Mouse (Mus musculus) neural tube, embryonic 13.5 days (tissue): ENCODE results near the gene Med8. TPM values are rescaled to one million over a fixed set of nuclear protein-coding genes. Genes with fewer than 3 reads are reported as not detected.
A peak's percentile ranks its signal among the peaks of the same experiment; 100 is the strongest.

Experiments
- ATAC-seq: fragments of 200-750 bp; cut with Nextera tagmentation; 2 replicates; pipeline ENCODE4 v1.8.0; 2017; ENCODE audit warnings: low read depth, mild to moderate bottlenecking, moderate TSS enrichment, moderate library complexity
- H3K27ac ChIP-seq: fragments of 300-500 bp; sonication (generic); replicated peaks from 2 replicates; pipeline ENCODE4 v1.5.1; 2015; ENCODE audit warnings: moderate library complexity, mild to moderate bottlenecking, inconsistent platforms
- H3K27me3 ChIP-seq: fragments of 300-500 bp; sonication (generic); 2 replicates; pipeline ENCODE4 v1.6.1; 2015; ENCODE audit warnings: mild to moderate bottlenecking, inconsistent platforms
- H3K36me3 ChIP-seq: fragments of 300-500 bp; sonication (generic); 2 replicates; pipeline ENCODE4 v1.6.1; 2015; ENCODE audit warnings: mild to moderate bottlenecking, inconsistent platforms
- H3K4me1 ChIP-seq: fragments of 300-500 bp; sonication (generic); replicated peaks from 2 replicates; pipeline ENCODE4 v1.6.1; 2015; ENCODE audit warnings: inconsistent platforms
- H3K4me2 ChIP-seq: fragments of 300-500 bp; sonication (generic); 2 replicates; pipeline ENCODE4 v1.6.1; 2015; ENCODE audit warnings: inconsistent platforms, mild to moderate bottlenecking, moderate library complexity
- H3K4me3 ChIP-seq: fragments of 300-500 bp; sonication (generic); 2 replicates; pipeline ENCODE4 v1.5.1; 2015; ENCODE audit warnings: mild to moderate bottlenecking, inconsistent platforms
- H3K9ac ChIP-seq: fragments of 300-500 bp; sonication (generic); 2 replicates; pipeline ENCODE4 v1.6.1; 2015; ENCODE audit warnings: moderate library complexity, mild to moderate bottlenecking, inconsistent platforms
- H3K9me3 ChIP-seq: fragments of 300-500 bp; sonication (generic); 2 replicates; pipeline ENCODE4 v1.6.1; 2016; ENCODE audit warnings: inconsistent platforms
- WGBS: fragments of 180-500 bp; shearing (Covaris S2); methylation state at CpG from one replicate; pipeline ENCODE4 v1.1.7; 2015; 5-methylcytosine and 5-hydroxymethylcytosine counted together
- polyA plus RNA-seq: library from polyadenylated mRNA; unstranded; fragments of >200 nt; fragmentation: Nextera tagmentation; extraction: Ambion mirVana; gene quantifications from 2 replicates; pipeline ENCODE4 v1.2.1, GENCODE M21; 2015

Gene Med8
- polyA plus RNA-seq, 1 experiment from 2014 or later = 107 TPM

- H3K4me3 ChIP-seq = no peak overlapping the region
- H3K36me3 ChIP-seq = peaks cover 100% of the 10 kb centered on the region
- ATAC-seq = no peak
- H3K27ac ChIP-seq = no peak overlapping the region
- no peaks in the 10 kb centered on the region for H3K27me3 ChIP-seq
- H3K4me2 ChIP-seq = no peak overlapping the region
- no peaks in the 10 kb centered on the region for H3K9me3 ChIP-seq
- 96% methylated on average over 8 of the region's 8 CpGs for WGBS
- no peak overlapping the region for H3K9ac ChIP-seq
- H3K4me1 ChIP-seq = no peaks in the 10 kb centered on the region
These were observed 21.8 kb upstream of the Med8 start for GRCm38 (mm10) chr4:118387316-118387715.

DNA sequence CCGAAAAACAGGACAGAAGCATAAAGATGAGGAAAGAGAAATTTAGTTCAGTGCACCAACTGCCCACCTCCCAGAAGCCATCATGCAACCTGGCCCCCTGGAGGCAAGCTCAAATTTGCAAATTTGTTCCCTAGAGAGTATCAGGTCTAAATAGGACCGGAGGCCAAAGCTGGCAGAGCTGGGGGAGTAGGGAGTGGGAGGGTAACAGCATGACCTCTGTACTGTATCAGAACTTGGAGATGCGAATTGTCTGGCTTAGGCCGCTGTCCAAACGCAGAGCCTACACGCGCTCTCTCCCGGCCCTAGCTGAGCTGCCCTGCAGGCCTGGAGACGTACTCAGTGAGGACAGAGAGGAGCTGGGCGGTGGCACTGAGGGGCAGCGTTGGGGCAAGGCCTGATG lies 19.0 kb upstream of the Med8 start:
- Histone ChIP-seq H3K4me1 (no peaks in the 10 kb centered on the region), H3K4me3 (no peak overlapping the region), H3K36me3 (peaks cover 100% of the 10 kb centered on the region), H3K9me3 (no peaks in the 10 kb centered on the region), H3K9ac (no peak overlapping the region), H3K4me2 (no peak overlapping the region), H3K27me3 (no peaks in the 10 kb centered on the region), H3K27ac (no peak overlapping the region)
- ATAC-seq = no peak
- 94% methylated on average over 11 of the region's 11 CpGs for WGBS

DNA sequence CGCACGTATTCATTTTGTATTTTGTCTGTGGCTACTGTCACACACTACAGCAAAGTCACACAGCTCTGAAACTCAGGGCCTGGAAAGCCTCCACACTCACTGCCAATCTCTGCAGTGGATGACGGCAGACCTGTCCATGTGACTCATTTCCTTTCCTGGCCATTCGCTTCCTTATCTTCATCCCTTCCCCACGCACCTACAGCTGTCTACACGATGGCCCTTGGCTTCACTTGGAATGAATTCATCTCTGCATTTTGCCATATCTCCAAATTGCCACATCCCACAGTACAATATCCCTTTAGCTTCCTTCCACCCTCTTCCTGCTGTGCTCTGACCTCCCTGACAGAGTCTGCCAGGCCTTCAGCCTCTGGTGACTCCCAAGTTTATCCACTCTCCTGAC lies 14.6 kb upstream of the Med8 start:
- Histone ChIP-seq H3K4me2 (no peak overlapping the region), H3K36me3 (peaks cover 99% of the 10 kb centered on the region), H3K9me3 (no peaks in the 10 kb centered on the region), H3K27ac (no peak overlapping the region), H3K4me3 (no peak overlapping the region), H3K27me3 (no peaks in the 10 kb centered on the region), H3K9ac (no peak overlapping the region), H3K4me1 (no peaks in the 10 kb centered on the region)
- WGBS = 94% methylated on average over 6 of the region's 6 CpGs
- no peak for ATAC-seq

DNA sequence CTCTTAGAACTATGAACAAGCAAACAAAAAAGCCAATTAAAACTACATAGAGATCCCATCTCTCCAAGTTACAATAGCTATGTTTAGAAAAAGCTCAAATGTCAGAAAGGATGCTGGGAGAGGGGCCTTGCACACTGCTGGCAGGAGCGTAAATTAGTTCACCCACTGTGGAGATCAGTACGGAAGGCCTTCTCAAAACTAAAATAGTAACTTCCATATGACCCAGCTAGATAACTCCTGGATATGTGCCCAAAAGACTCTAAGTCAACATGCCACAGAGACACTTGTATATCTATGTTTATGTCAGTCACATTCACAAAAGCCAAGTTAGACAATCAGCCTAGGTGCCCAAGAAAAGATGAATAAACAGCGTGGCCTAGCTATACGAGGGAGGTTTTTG lies 13.8 kb upstream of the Med8 start:
- no peaks in the 10 kb centered on the region for H3K27me3 ChIP-seq
- no peak overlapping the region for H3K9ac ChIP-seq
- H3K27ac ChIP-seq = no peak overlapping the region
- H3K9me3 ChIP-seq = no peaks in the 10 kb centered on the region
- H3K4me2 ChIP-seq = no peak overlapping the region
- peaks cover 99% of the 10 kb centered on the region for H3K36me3 ChIP-seq
- no peak for ATAC-seq
- WGBS = 91% methylated on average over 4 of the region's 4 CpGs
- no peak overlapping the region for H3K4me3 ChIP-seq
- no peaks in the 10 kb centered on the region for H3K4me1 ChIP-seq

DNA sequence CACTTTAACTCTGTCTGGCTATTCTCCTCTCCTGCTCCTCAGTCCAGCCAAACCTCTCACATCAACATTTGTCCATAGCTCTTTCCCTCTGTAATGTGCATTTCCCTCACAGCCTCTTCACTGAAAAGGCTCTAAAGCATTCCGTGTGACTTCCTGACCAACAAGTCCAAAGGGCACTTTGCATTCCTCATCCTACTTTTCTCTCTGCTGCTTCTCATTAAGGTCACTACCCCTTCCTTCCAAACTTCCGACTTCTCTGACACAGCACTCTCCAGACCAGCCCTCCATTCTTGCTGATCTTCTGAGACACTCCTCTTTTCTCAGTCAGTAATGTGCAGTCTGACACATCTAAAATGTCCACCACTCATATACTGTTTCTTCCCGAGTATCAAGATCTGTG lies 12.7 kb upstream of the Med8 start:
- Histone ChIP-seq H3K4me1 (no peaks in the 10 kb centered on the region), H3K9me3 (no peaks in the 10 kb centered on the region), H3K4me2 (no peak overlapping the region), H3K36me3 (peaks cover 98% of the 10 kb centered on the region), H3K9ac (no peak overlapping the region), H3K27me3 (no peaks in the 10 kb centered on the region), H3K27ac (no peak overlapping the region), H3K4me3 (no peak overlapping the region)
- no peak for ATAC-seq
- 73% methylated on average over 3 of the region's 3 CpGs for WGBS

DNA sequence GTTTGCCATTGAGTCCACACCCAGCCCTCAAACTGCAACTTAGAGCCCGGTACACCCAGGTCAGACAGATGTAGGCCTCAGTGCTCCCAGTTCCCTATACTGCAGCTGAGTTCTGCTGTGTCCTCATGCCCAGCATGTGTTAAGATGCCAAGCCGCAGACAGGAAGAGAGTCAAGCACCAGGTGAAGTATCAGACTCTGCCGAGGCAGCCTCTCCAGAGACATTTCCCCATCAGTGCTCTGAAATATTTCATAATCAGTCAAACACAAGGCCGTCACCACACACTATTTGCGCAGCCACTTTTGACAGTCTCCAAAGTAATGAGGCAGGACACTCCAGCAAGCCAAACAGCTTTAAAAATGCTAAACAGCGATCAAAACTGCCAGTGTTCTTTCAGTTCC lies 10.7 kb upstream of the Med8 start:
- Histone ChIP-seq H3K4me3 (no peak overlapping the region), H3K4me1 (no peaks in the 10 kb centered on the region), H3K27ac (no peak overlapping the region), H3K27me3 (no peaks in the 10 kb centered on the region), H3K4me2 (no peak overlapping the region), H3K9me3 (no peaks in the 10 kb centered on the region), H3K36me3 (peaks cover 98% of the 10 kb centered on the region), H3K9ac (no peak overlapping the region)
- no peak for ATAC-seq
- WGBS = 94% methylated on average over 6 of the region's 6 CpGs

GRCm38 (mm10) chr4:118401421-118401820 lies 7.7 kb upstream of the Med8 start:
- Histone ChIP-seq H3K4me1 (no peaks in the 10 kb centered on the region), H3K9ac (no peak overlapping the region), H3K9me3 (no peaks in the 10 kb centered on the region), H3K27ac (no peak overlapping the region), H3K4me2 (no peak overlapping the region), H3K36me3 (peaks cover 86% of the 10 kb centered on the region), H3K4me3 (no peak overlapping the region), H3K27me3 (no peaks in the 10 kb centered on the region)
- 92% methylated on average over 3 of the region's 3 CpGs for WGBS
- ATAC-seq = no peak

- 97% methylated on average over 5 of the region's 5 CpGs for WGBS
- Histone ChIP-seq H3K27ac (no peak overlapping the region), H3K4me2 (no peak overlapping the region), H3K9me3 (no peaks in the 10 kb centered on the region), H3K9ac (no peak overlapping the region), H3K4me1 (no peaks in the 10 kb centered on the region), H3K27me3 (no peaks in the 10 kb centered on the region), H3K36me3 (peaks cover 81% of the 10 kb centered on the region), H3K4me3 (no peak overlapping the region)
- ATAC-seq = no peak
These were observed 7.2 kb upstream of the Med8 start for GRCm38 (mm10) chr4:118401918-118402317.

GRCm38 (mm10) chr4:118402701-118403100 lies 6.4 kb upstream of the Med8 start:
- Histone ChIP-seq H3K4me1 (peaks cover 7% of the 10 kb centered on the region), H3K4me2 (no peak overlapping the region), H3K9ac (no peak overlapping the region), H3K36me3 (peaks cover 73% of the 10 kb centered on the region), H3K27me3 (no peaks in the 10 kb centered on the region), H3K9me3 (no peaks in the 10 kb centered on the region), H3K27ac (no peak overlapping the region), H3K4me3 (no peak overlapping the region)
- WGBS = 95% methylated on average over 12 of the region's 12 CpGs
- no peak for ATAC-seq

DNA sequence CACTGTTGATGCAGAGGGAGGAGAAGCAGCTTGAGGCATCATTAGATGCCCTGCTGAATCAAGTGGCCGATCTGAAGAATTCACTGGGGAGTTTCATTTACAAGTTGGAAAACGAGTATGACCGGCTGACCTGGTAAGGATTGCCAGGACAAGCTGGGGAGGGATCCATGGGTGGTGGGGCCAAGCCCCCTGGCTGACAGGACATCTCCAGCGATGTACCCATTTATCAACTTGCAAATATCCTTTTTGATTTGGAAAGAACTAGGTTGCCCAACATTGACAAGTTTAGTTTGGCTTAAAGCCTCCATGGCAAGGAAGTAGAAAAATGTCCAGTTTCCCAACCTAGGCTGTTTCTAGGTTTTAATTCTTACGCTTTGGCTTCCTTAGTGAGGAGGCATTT lies 1.7 kb downstream of the Med8 start:
- Histone ChIP-seq H3K9me3 (no peaks in the 10 kb centered on the region), H3K27me3 (no peaks in the 10 kb centered on the region), H3K4me1 (peaks cover 29% of the 10 kb centered on the region), H3K36me3 (peaks cover 52% of the 10 kb centered on the region), H3K27ac (no peak overlapping the region), H3K4me2 (no peak overlapping the region), H3K4me3 (no peak overlapping the region), H3K9ac (no peak overlapping the region)
- WGBS = 95% methylated on average over 5 of the region's 5 CpGs
- ATAC-seq = no peak

DNA sequence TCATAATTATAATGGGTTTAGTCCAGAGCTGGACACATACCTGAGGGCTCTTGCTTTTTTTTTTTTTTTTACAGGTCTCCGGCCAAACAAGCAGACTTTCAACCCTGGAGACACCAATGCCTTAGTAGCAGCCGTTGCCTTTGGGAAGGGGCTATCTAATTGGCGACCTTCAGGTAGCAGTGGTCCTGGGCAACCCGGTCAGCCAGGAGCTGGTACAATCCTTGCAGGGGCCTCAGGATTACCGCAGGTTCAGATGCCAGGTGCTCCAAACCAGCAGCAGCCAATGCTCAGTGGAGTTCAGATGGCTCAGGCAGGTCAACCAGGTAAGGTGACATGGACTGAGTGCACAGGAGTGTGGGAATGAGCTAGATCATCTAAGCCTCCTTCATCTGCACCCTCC lies 4.4 kb downstream of the Med8 start:
- Histone ChIP-seq H3K36me3 (peaks cover 76% of the 10 kb centered on the region), H3K9ac (no peak overlapping the region), H3K27ac (no peak overlapping the region), H3K27me3 (no peaks in the 10 kb centered on the region), H3K4me2 (no peak overlapping the region), H3K9me3 (no peaks in the 10 kb centered on the region), H3K4me3 (no peak overlapping the region), H3K4me1 (peaks cover 13% of the 10 kb centered on the region)
- WGBS = 94% methylated on average over 5 of the region's 5 CpGs
- ATAC-seq = no peak

DNA sequence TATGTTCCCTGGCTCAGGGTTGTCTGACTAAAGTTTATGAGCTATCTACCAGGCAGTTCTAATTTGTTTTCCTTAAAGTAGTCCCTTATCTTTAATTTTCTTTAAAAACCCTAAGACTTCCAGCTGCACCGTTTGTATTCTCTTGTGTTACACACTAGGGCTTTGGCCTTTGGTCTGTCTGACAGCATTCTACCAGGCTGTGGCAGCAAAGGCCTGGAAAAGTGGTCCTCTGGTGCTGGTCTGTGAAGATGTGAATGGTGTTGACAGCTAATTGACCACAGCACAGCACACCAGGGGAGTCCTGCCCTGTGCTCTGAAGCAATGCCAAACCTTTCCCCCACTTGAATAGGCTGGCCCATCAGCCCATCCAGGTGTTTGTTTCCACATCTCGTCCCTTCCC lies 6.6 kb downstream of the Med8 start:
- peaks cover 98% of the 10 kb centered on the region for H3K36me3 ChIP-seq
- H3K27me3 ChIP-seq = no peaks in the 10 kb centered on the region
- WGBS = 92% methylated on average over 2 of the region's 2 CpGs
- no peak for ATAC-seq
- no peak overlapping the region for H3K9ac ChIP-seq
- no peaks in the 10 kb centered on the region for H3K9me3 ChIP-seq
- 0 out of 2 replicates have a peak, but pooled peaks cover under 1% of the 10 kb centered on the region for H3K4me1 ChIP-seq
- no peak overlapping the region for H3K4me2 ChIP-seq
- H3K27ac ChIP-seq = no peak overlapping the region
- no peak overlapping the region for H3K4me3 ChIP-seq

- Histone ChIP-seq H3K4me1 (no peaks in the 10 kb centered on the region), H3K4me2 (no peak overlapping the region), H3K27ac (0 out of 2 replicates have a peak overlapping the region, but pooled peaks have one; percentile 23), H3K4me3 (no peak overlapping the region), H3K36me3 (peaks cover 99% of the 10 kb centered on the region), H3K9me3 (no peaks in the 10 kb centered on the region), H3K27me3 (no peaks in the 10 kb centered on the region), H3K9ac (no peak overlapping the region)
- no peak for ATAC-seq
- 89% methylated on average over 5 of the region's 5 CpGs for WGBS
These were observed 7.2 kb downstream of the Med8 start for GRCm38 (mm10) chr4:118416329-118416728.
